Comparison of ENCODE assay signal across 8 mouse cellular contexts in the genomic region with DNA sequence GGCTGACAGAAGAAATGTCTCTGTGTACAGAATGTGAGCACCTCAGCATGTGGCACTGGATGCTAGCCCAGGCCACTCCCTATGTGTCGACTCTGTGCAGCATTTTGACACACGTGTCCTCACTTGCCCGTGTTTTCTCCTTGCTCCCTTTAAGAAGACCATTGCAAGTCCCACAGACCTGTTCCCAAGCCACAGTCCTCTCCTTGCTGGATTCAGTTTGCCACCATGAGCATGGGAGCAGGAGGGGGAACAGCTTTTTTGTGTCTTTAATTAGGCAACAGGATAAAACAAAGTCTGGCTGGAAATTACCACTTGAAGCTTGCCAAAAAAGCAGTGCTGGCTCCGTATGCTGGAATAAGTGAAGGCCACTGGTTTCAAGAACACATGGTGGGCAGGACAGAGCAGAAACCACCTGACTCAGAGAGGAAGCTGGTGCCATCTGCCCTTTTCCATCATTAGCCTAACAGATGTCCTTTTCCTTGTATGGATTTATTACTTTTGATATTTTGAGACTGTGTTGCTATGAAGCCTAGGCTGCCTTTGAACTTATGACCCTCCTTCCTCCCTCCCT. TPM values are rescaled to one million over a fixed set of nuclear protein-coding genes. Genes with fewer than 3 reads are reported as not detected.
A peak's percentile ranks its signal among the peaks of the same experiment; 100 is the strongest.
DNase-seq lines count a peak whose midpoint lies in the region; ATAC-seq lines count a peak whose summit lies in the region.

No protein-coding gene starts in this region.

- no peaks in the 10 kb centered on the region for H3K9me3 ChIP-seq in neural tube, embryonic 14.5 days (ENCODE audit: control insufficient read depth, low read length)
- no peaks in the 10 kb centered on the region for H3K9me3 ChIP-seq in neural tube, embryonic 15.5 days (replicated peaks)
- no peaks in the 10 kb centered on the region for H3K9me3 ChIP-seq in embryonic facial prominence, embryonic 15.5 days (replicated peaks)

- no peak overlapping the region for H3K9ac ChIP-seq in neural tube, embryonic 14.5 days (replicated peaks; ENCODE audit: low read depth, low read length)
- H3K9ac ChIP-seq in neural tube, embryonic 15.5 days (replicated peaks) = no peak overlapping the region
- no peak overlapping the region for H3K9ac ChIP-seq in embryonic facial prominence, embryonic 15.5 days

- no peak overlapping the region for H3K4me3 ChIP-seq in neural tube, embryonic 14.5 days (ENCODE audit: low read depth, low read length)
- no peak overlapping the region for H3K4me3 ChIP-seq in neural tube, embryonic 15.5 days (replicated peaks)
- H3K4me3 ChIP-seq in embryonic facial prominence, embryonic 15.5 days (replicated peaks) = no peak overlapping the region

- no peaks in the 10 kb centered on the region for H3K27me3 ChIP-seq in neural tube, embryonic 14.5 days (ENCODE audit: control insufficient read depth, insufficient read depth, low read length)
- no peaks in the 10 kb centered on the region for H3K27me3 ChIP-seq in neural tube, embryonic 15.5 days (replicated peaks)
- H3K27me3 ChIP-seq in embryonic facial prominence, embryonic 15.5 days = no peaks in the 10 kb centered on the region

- ATAC-seq in neural tube, embryonic 14.5 days (ENCODE audit: low read depth) = no peak
- ATAC-seq in neural tube, embryonic 15.5 days (ENCODE audit: low FRiP score) = no peak
- no peak for ATAC-seq in embryonic facial prominence, embryonic 15.5 days (ENCODE audit: insufficient number of reproducible peaks, low FRiP score, low TSS enrichment, low read depth)

- H3K27ac ChIP-seq in neural tube, embryonic 14.5 days (ENCODE audit: low read depth, low read length) = 0 out of 2 replicates have a peak overlapping the region, but pooled peaks have one; percentile 12
- H3K27ac ChIP-seq in neural tube, embryonic 15.5 days (replicated peaks) = no peak overlapping the region
- peak overlapping the region; percentile 44 for H3K27ac ChIP-seq in embryonic facial prominence, embryonic 15.5 days (replicated peaks)

- peaks cover 9% of the 10 kb centered on the region; the same call in 1 of the 2 replicates for H3K4me1 ChIP-seq in neural tube, embryonic 14.5 days (ENCODE audit: control insufficient read depth, insufficient read depth, low read length)
- H3K4me1 ChIP-seq in neural tube, embryonic 15.5 days = peaks cover 26% of the 10 kb centered on the region
- H3K4me1 ChIP-seq in embryonic facial prominence, embryonic 15.5 days = peaks cover 52% of the 10 kb centered on the region

- DNase-seq in gastrocnemius, postnatal 14 days = peak; percentile 25
- no peak for DNase-seq in gastrocnemius, adult 18-20 months (ENCODE audit: low spot score)
- DNase-seq in mesoderm, embryonic 11.5 days (ENCODE audit: low read depth, low spot score) = peak; percentile 61
- no peak for DNase-seq in thymus, postnatal 4 days
- no peak for DNase-seq in urinary bladder, adult 2 months (ENCODE audit: low spot score)

- H3K36me3 ChIP-seq in neural tube, embryonic 14.5 days (ENCODE audit: control insufficient read depth, insufficient read depth, low read length) = peaks cover 9% of the 10 kb centered on the region; the same call in 1 of the 2 replicates
- peaks cover 14% of the 10 kb centered on the region for H3K36me3 ChIP-seq in neural tube, embryonic 15.5 days
- peaks cover 41% of the 10 kb centered on the region for H3K36me3 ChIP-seq in embryonic facial prominence, embryonic 15.5 days

- 63% methylated on average over 4 of the region's 4 CpGs for WGBS in neural tube, embryonic 14.5 days
- 67% methylated on average over 4 of the region's 4 CpGs for WGBS in neural tube, embryonic 15.5 days
- 47% methylated on average over 4 of the region's 4 CpGs for WGBS in embryonic facial prominence, embryonic 15.5 days

- no peak overlapping the region for H3K4me2 ChIP-seq in neural tube, embryonic 14.5 days (ENCODE audit: low read depth, low read length)
- no peak overlapping the region for H3K4me2 ChIP-seq in neural tube, embryonic 15.5 days
- H3K4me2 ChIP-seq in embryonic facial prominence, embryonic 15.5 days (replicated peaks) = no peak overlapping the region

- intact Hi-C loops in gastrocnemius, postnatal 14 days (cut with DNase I; ENCODE audit: low total_unique reads) = no loop called here

RNA-seq across cellular contexts. Expression of gene Glod4, which starts 12.0 kb away (rescaled TPM):
- 10 to 100 TPM; 25.2 to 28.0 TPM for total RNA-seq in gastrocnemius, postnatal 14 days (2021)
- 10 to 100 TPM; 25.5 to 27.8 TPM for total RNA-seq in gastrocnemius, adult 18-20 months (2021)
- 119 and 126 TPM in 2 replicates for polyA plus RNA-seq in neural tube, embryonic 14.5 days (2014; fragmentation: Nextera tagmentation; extraction: Ambion mirVana)
- 112 and 123 TPM in 2 replicates for polyA plus RNA-seq in neural tube, embryonic 15.5 days (2015; fragmentation: Nextera tagmentation; extraction: Ambion mirVana)
- polyA plus RNA-seq in embryonic facial prominence, embryonic 15.5 days (2015; fragmentation: Nextera tagmentation; extraction: Ambion mirVana) = 111 and 126 TPM in 2 replicates
- 36.0 and 48.4 TPM in 2 replicates for polyA plus RNA-seq in urinary bladder, adult 2 months (2012; rRNA removed)

RNA-seq across cellular contexts. Expression of gene Mrm3, which starts 12.0 kb away (rescaled TPM):
- 10 to 100 TPM; 13.4 to 14.4 TPM for total RNA-seq in gastrocnemius, postnatal 14 days (2021)
- 10 to 100 TPM; 11.1 to 16.6 TPM for total RNA-seq in gastrocnemius, adult 18-20 months (2021)
- 23.8 and 25.4 TPM in 2 replicates for polyA plus RNA-seq in neural tube, embryonic 14.5 days (2014; fragmentation: Nextera tagmentation; extraction: Ambion mirVana)
- 27.3 and 28.1 TPM in 2 replicates for polyA plus RNA-seq in neural tube, embryonic 15.5 days (2015; fragmentation: Nextera tagmentation; extraction: Ambion mirVana)
- 23.8 and 24.3 TPM in 2 replicates for polyA plus RNA-seq in embryonic facial prominence, embryonic 15.5 days (2015; fragmentation: Nextera tagmentation; extraction: Ambion mirVana)
- 9.6 and 10.5 TPM in 2 replicates for polyA plus RNA-seq in urinary bladder, adult 2 months (2012; rRNA removed)

RNA-seq across cellular contexts. Expression of gene Gemin4, which starts 38.1 kb away (rescaled TPM):
- 1 to 10 TPM; 1.9 to 2.9 TPM for total RNA-seq in gastrocnemius, postnatal 14 days (2021)
- total RNA-seq in gastrocnemius, adult 18-20 months (2021) = 1 to 10 TPM; 1.4 to 3.3 TPM
- 13.8 and 16.6 TPM in 2 replicates for polyA plus RNA-seq in neural tube, embryonic 14.5 days (2014; fragmentation: Nextera tagmentation; extraction: Ambion mirVana)
- 13.8 and 20.1 TPM in 2 replicates for polyA plus RNA-seq in neural tube, embryonic 15.5 days (2015; fragmentation: Nextera tagmentation; extraction: Ambion mirVana)
- polyA plus RNA-seq in embryonic facial prominence, embryonic 15.5 days (2015; fragmentation: Nextera tagmentation; extraction: Ambion mirVana) = 26.3 and 30.1 TPM in 2 replicates
- 9.6 and 9.9 TPM in 2 replicates for polyA plus RNA-seq in urinary bladder, adult 2 months (2012; rRNA removed)

RNA-seq across cellular contexts. Expression of gene Dbil5, which starts 38.1 kb away (rescaled TPM):
- total RNA-seq in gastrocnemius, postnatal 14 days (2021) = under 1 TPM in 1 of 2 experiments, not detected in 1; 0.42 TPM
- not detected for total RNA-seq in gastrocnemius, adult 18-20 months (2021)
- not detected in 2 replicates for polyA plus RNA-seq in neural tube, embryonic 14.5 days (2014; fragmentation: Nextera tagmentation; extraction: Ambion mirVana)
- 0.38 and 0.79 TPM in 2 replicates for polyA plus RNA-seq in neural tube, embryonic 15.5 days (2015; fragmentation: Nextera tagmentation; extraction: Ambion mirVana)
- 1.3 and 2.3 TPM in 2 replicates for polyA plus RNA-seq in embryonic facial prominence, embryonic 15.5 days (2015; fragmentation: Nextera tagmentation; extraction: Ambion mirVana)
- polyA plus RNA-seq in urinary bladder, adult 2 months (2012; rRNA removed) = 0.19 and 0.39 TPM in 2 replicates

Comparison
In these comparisons a context has a peak if more than half of its experiments do, and no peak if none do; other contexts are left out.
1. DNase-seq: peak in gastrocnemius, postnatal 14 days (single experiment) and mesoderm, embryonic 11.5 days (single experiment); none in gastrocnemius, adult 18-20 months (single experiment), thymus, postnatal 4 days (single experiment) and urinary bladder, adult 2 months (single experiment).